Mouse (Mus musculus) ES-E14 (cell line): Measurements from ENCODE around the gene H1f0.

ENCODE experiments used
- CHD2 ChIP-seq: IDR thresholded peaks from 2 replicates; pipeline ENCODE4 v1.6.1; 2014; ENCODE audit warnings: mild to moderate bottlenecking, low read depth, low read length, inconsistent platforms
- HCFC1 ChIP-seq: IDR thresholded peaks from 2 replicates; pipeline ENCODE4 v1.6.1; 2012; ENCODE audit warnings: low read length, inconsistent platforms, borderline replicate concordance; ENCODE audit not compliant: insufficient read depth
- MAFK ChIP-seq: IDR thresholded peaks from 2 replicates; pipeline ENCODE4 v1.6.1; 2014; ENCODE audit warnings: mild to moderate bottlenecking, low read depth, low read length, inconsistent platforms; ENCODE audit not compliant: insufficient read depth
- ZNF384 ChIP-seq: IDR thresholded peaks from 2 replicates; pipeline ENCODE4 v1.6.1; 2012; ENCODE audit warnings: low read depth, low read length, inconsistent platforms

DNA sequence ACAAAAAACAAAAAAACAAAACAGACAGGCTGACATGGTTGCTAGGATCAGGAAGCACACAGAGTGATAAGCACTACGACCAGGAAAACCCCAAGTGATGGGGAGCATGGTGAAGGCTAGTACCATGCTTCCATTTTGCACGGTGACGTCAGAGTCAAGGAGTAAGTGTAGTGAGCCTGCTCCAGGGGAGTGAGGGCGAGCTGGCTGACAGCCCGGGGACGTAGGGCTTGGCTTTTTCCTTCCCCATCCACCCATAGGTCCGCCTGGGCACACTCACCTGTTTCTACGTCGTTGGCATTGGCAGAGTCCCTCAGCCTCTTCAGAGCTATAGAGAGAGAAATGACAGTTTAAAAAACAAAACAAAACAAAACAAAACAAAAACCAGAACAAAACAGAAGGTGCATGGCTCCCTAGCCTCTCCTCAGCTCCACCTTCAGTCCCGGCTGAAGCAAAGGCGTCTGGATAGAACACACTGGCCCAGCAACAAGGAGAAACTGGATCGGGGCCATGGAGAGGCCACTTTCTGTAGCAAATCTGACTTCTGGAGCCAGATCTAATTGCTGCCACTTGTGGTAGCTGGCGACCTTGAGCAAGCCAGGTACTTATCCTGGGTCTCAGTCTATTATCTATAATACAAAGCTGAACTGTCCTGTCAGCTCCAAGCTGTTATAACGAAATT, 32.8 kb downstream of the H1f0 start:
- TF ChIP-seq ZNF384 (no peak), MAFK (no peak), HCFC1 (no peak), CHD2 (no peak)
